Mouse (Mus musculus) heart, postnatal 0 days (tissue): ENCODE results near the gene Ccdc130. TPM values are rescaled to one million over a fixed set of nuclear protein-coding genes. Genes with fewer than 3 reads are reported as not detected.

Experiments
- ATAC-seq: fragments of 200-750 bp; cut with Nextera tagmentation; 2 replicates; pipeline ENCODE4 v1.8.0; 2017; ENCODE audit warnings: low read depth, moderate number of reproducible peaks, moderate library complexity; ENCODE audit not compliant: insufficient read depth
- DNase-seq: peaks from one replicate; pipeline ENCODE4 v3.0.0-alpha.2; 2016; ENCODE audit warnings: low spot score
- H3K27ac ChIP-seq: fragments of 300-500 bp; sonication (generic); 2 replicates; pipeline ENCODE4 v1.5.1; 2014; ENCODE audit warnings: low read depth, mild to moderate bottlenecking
- H3K27me3 ChIP-seq: fragments of 300-500 bp; sonication (generic); 2 replicates; pipeline ENCODE4 v1.6.1; 2014; ENCODE audit warnings: low read length, mixed read lengths; ENCODE audit not compliant: control insufficient read depth, insufficient read depth
- H3K36me3 ChIP-seq: fragments of 300-500 bp; sonication (generic); replicated peaks from 2 replicates; pipeline ENCODE4 v1.6.1; 2014; ENCODE audit warnings: low read length, mixed read lengths; ENCODE audit not compliant: control insufficient read depth, insufficient read depth
- H3K4me1 ChIP-seq: fragments of 300-500 bp; sonication (generic); 2 replicates; pipeline ENCODE4 v1.6.1; 2014; ENCODE audit warnings: antibody characterized with exemption; ENCODE audit not compliant: control insufficient read depth, insufficient read depth
- H3K4me2 ChIP-seq: fragments of 300-500 bp; sonication (generic); 2 replicates; pipeline ENCODE4 v1.6.1; 2014; ENCODE audit warnings: low read depth, mild to moderate bottlenecking, low read length, moderate library complexity
- H3K4me3 ChIP-seq: fragments of 300-500 bp; sonication (generic); 2 replicates; pipeline ENCODE4 v1.5.1; 2014; ENCODE audit warnings: low read depth, low read length
- H3K9ac ChIP-seq: fragments of 300-500 bp; sonication (generic); replicated peaks from 2 replicates; pipeline ENCODE4 v1.6.1; 2014; ENCODE audit warnings: low read depth, low read length, mixed read lengths
- H3K9me3 ChIP-seq: fragments of 300-500 bp; sonication (generic); replicated peaks from 2 replicates; pipeline ENCODE4 v1.6.1; 2016; ENCODE audit warnings: low read length; ENCODE audit not compliant: control insufficient read depth
- CTCF ChIP-seq: IDR thresholded peaks from 2 replicates; pipeline ENCODE4 v1.5.1; 2016; ENCODE audit warnings: antibody characterized with exemption, control low read depth, low read depth
- EP300 ChIP-seq: IDR thresholded peaks from 2 replicates; pipeline ENCODE4 v1.6.1; 2016; ENCODE audit warnings: antibody characterized with exemption, low read depth
- WGBS: fragments of 180-500 bp; shearing (Covaris S2); extraction: QIAGEN DNeasy Blood & Tissue Kit; methylation state at CpG from one replicate; pipeline ENCODE4 v1.1.7; 2014; 5-methylcytosine and 5-hydroxymethylcytosine counted together
- microRNA counts: library from miRNA; unstranded; fragments of <30 nt; microRNA quantifications from one replicate; lab custom pipeline; 2015
- microRNA-seq: library from miRNA; unstranded; fragments of <30 nt; microRNA quantifications from one replicate; pipeline ENCODE4, GENCODE M21; 2016
- polyA plus RNA-seq: library from polyadenylated mRNA; unstranded; fragments of >200 nt; fragmentation: Nextera tagmentation; extraction: Ambion mirVana; gene quantifications from 2 replicates; pipeline ENCODE4 v1.2.1, GENCODE M21; 2015
- total RNA-seq: library from RNA; depleted of rRNA; stranded (reverse); fragments of >200 nt; gene quantifications from 2 replicates; pipeline ENCODE4 v1.2.3, GENCODE M21; 2014; ENCODE audit warnings: low replicate concordance; rRNA removed

Gene Ccdc130
- total and polyA plus RNA-seq, 2 experiments from 2014 or later: 7.0 to 12.7 TPM

- DNase-seq (no peak), ATAC-seq (no peak)
- 89% methylated on average over 31 of the region's 31 CpGs for WGBS
- Histone ChIP-seq H3K4me2 (no peak overlapping the region), H3K4me1 (peaks cover 21% of the 10 kb centered on the region; the same call in 1 of the 2 replicates), H3K27me3 (no peaks in the 10 kb centered on the region), H3K9ac (no peak overlapping the region), H3K27ac (0 out of 2 replicates have a peak overlapping the region, but pooled peaks have one; percentile 63), H3K9me3 (no peaks in the 10 kb centered on the region), H3K4me3 (no peak overlapping the region), H3K36me3 (peaks cover 86% of the 10 kb centered on the region)
- TF ChIP-seq CTCF: no peak
- no peak for TF ChIP-seq EP300
These were observed 58.2 kb downstream of the Ccdc130 start for GRCm38 (mm10) chr8:84211881-84212563.

DNA sequence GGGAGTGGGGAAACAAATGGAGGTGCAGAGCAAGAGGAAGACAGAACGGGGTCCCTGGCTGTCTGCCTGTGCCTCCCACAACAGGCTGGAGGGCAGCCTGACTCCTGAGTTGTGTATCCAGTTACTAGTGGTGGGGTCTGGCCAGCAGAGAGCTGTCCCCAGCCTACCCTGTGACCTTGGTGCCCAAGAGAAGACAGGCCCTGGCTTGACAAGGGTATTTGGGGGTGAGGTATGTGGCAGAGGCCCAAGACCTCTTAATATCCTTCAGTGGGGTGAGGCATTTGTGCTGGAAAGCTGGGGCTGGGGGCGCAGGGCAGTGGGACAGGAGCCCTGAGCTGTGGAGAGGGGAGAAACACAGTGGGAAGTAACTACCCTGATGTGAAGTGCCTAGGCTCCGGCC, 59.0 kb downstream of the Ccdc130 start:
- H3K4me1 ChIP-seq: peaks cover 21% of the 10 kb centered on the region; the same call in 1 of the 2 replicates
- peak overlapping the region; percentile 63 for H3K27ac ChIP-seq
- 47% methylated on average over 3 of the region's 3 CpGs for WGBS
- H3K4me2 ChIP-seq: no peak overlapping the region
- no peak overlapping the region for H3K9ac ChIP-seq
- no peak overlapping the region for H3K4me3 ChIP-seq
- DNase-seq (no peak), ATAC-seq (peak; percentile 54; the same call in 1 of the 2 replicates)
- TF ChIP-seq EP300 (no peak), CTCF (no peak)
- no peaks in the 10 kb centered on the region for H3K27me3 ChIP-seq
- H3K36me3 ChIP-seq: peaks cover 83% of the 10 kb centered on the region
- no peaks in the 10 kb centered on the region for H3K9me3 ChIP-seq

DNA sequence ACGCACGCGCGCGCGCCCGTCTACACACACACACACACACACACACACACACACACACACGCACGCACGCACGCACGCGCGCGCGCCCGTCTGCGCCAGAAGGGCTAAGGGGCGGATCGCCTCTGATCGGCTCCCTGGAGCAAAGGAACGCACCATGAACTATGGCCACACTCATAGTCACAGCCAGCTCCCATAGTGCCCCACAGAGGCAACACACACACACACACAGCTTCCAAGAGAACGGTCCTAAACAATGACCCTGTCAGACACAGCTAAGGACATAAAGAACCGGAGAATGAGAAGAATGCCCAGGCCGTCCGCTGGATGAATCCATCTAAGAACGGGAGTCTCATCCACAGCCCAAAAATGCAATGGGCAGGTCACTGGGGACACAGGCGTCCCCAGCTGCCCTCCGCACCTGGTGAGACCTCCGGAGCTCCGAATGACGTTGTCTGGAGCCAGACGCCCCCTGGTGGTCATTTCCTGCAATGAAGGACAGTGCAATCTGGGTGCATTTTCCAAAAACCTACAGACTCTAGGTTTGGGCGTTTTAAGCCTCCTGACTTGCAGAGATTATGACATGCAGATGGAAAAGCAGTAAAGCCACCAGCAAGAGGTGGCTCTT, 59.9 kb downstream of the Ccdc130 start:
- Histone ChIP-seq H3K36me3 (peaks cover 84% of the 10 kb centered on the region), H3K9me3 (no peaks in the 10 kb centered on the region), H3K4me1 (peaks cover 21% of the 10 kb centered on the region; the same call in 1 of the 2 replicates), H3K9ac (no peak overlapping the region), H3K27ac (peak overlapping the region; percentile 63; the same call in 1 of the 2 replicates), H3K4me3 (no peak overlapping the region), H3K27me3 (no peaks in the 10 kb centered on the region), H3K4me2 (0 out of 2 replicates have a peak overlapping the region, but pooled peaks have one; percentile 10)
- 54% methylated on average over 34 of the region's 34 CpGs for WGBS
- ATAC-seq (peak; percentile 45), DNase-seq (peak; percentile 61)
- TF ChIP-seq CTCF (peak; percentile 87), EP300 (peak; percentile 34; the same call in 1 of the 2 replicates)

DNA sequence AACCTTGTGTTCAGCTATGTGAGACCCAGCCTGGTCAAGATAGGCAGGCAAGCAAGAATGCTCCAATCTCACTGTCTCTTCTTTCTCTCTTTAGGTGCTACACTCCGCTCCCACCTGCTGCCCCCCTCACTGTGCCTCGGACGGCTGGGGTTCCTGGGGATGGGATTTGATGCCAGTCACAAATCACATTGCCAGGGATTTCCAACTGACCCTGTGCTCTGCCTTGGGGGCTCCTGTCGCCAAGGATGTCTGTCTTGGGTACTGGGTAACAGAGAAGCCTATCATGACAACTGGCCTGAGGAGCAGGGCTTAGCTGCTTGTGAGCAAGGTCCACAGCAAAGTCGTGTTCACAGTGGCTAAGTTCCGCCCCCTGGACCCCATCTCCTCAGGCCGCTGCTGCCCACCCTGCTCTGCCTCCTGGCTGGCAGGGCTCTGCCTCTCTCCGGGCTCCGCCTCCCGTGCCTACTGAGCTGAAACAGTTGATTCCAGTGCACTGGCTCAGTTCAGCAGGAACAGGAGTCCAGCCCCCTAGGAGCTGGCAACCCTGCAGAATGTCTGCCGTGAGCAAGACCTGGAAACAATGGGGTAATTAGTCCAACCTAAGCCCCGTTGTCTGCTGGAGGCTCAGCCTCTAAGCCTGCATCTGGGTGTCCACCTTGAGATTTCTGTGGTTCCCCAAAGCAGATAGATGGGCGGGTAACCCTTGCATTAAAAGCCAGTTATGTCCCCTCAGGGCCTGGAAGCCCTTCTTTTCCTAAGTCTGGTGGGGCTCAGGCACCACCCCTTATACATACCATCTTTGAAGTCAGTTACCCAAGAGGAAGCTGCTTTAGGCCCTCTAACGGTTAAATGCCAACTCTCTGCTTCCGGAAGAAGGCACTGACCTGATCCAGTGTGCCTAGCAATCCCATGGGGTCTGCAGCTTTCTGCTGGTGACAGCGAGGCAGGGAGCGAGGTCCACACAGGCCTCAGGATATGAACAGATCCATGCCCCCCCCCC, 61.5 kb downstream of the Ccdc130 start:
- WGBS: 64% methylated on average over 17 of the region's 17 CpGs
- no peak for DNase-seq
- Histone ChIP-seq H3K27ac (peak overlapping the region; percentile 76), H3K4me2 (no peak overlapping the region), H3K4me3 (no peak overlapping the region), H3K4me1 (peaks cover 26% of the 10 kb centered on the region), H3K9me3 (no peaks in the 10 kb centered on the region), H3K27me3 (no peaks in the 10 kb centered on the region), H3K9ac (peak overlapping the region; percentile 8; the same call in 1 of the 2 replicates), H3K36me3 (peaks cover 78% of the 10 kb centered on the region)
- ATAC-seq: no peak
- TF ChIP-seq CTCF (no peak), EP300 (no peak)

- no peaks in the 10 kb centered on the region for H3K9me3 ChIP-seq
- H3K9ac ChIP-seq: peak overlapping the region; percentile 8; the same call in 1 of the 2 replicates
- peak; percentile 70; the same call in 1 of the 2 replicates for TF ChIP-seq EP300
- TF ChIP-seq CTCF: no peak
- H3K4me2 ChIP-seq: peak overlapping the region; percentile 5; the same call in 1 of the 2 replicates
- H3K36me3 ChIP-seq: peaks cover 70% of the 10 kb centered on the region
- peaks cover 30% of the 10 kb centered on the region for H3K4me1 ChIP-seq
- no peaks in the 10 kb centered on the region for H3K27me3 ChIP-seq
- H3K4me3 ChIP-seq: no peak overlapping the region
- peak; percentile 8; the same call in 1 of the 2 replicates for ATAC-seq
- peak overlapping the region; percentile 76 for H3K27ac ChIP-seq
- WGBS: 56% methylated on average over 7 of the region's 7 CpGs
- peak; percentile 75 for DNase-seq
These were observed 62.4 kb downstream of the Ccdc130 start for GRCm38 (mm10) chr8:84207811-84208210.

MicroRNA genes within 50 kb of the gene (microRNA counts, 519-probe panel; counts per million panel counts)
- microRNA mmu-miR-23a (lab: Ali Mortazavi, UCI) (7,323 counts per million, percentile 86 among the panel's probes with 10 or more counts), microRNA mmu-miR-27a (lab: Ali Mortazavi, UCI) (7,771 counts per million, percentile 88 among the panel's probes with 10 or more counts)

Small RNAs within 50 kb of the gene (microRNA-seq; reads per million reads assigned to microRNA genes)
- gene Mir23a: 31,368 reads per million, percentile 98 among the genes with 10 or more reads in this experiment
- not detected for gene Mir24-2
- gene Mir27a: 862 reads per million, percentile 79 among the genes with 10 or more reads in this experiment
- not detected for gene Mir3074-2

Other genes starting within 250 kb of the Ccdc130 start
- not detected in 2 replicates for gene Palm3, start 248.9 kb downstream of the Ccdc130 start, total RNA-seq
- gene Palm3, start 248.9 kb downstream of the Ccdc130 start, polyA plus RNA-seq: 0.33 and 0.41 TPM in 2 replicates
- 3.9 and 5.6 TPM in 2 replicates for gene Il27ra, start 227.8 kb downstream of the Ccdc130 start, total RNA-seq
- gene Il27ra, start 227.8 kb downstream of the Ccdc130 start, polyA plus RNA-seq: 2.6 and 3.6 TPM in 2 replicates
- gene Rln3, start 225.4 kb downstream of the Ccdc130 start, total RNA-seq: not detected in 2 replicates
- gene Rln3, start 225.4 kb downstream of the Ccdc130 start, polyA plus RNA-seq: not detected in 2 replicates
- gene Gm10643, start 205.2 kb downstream of the Ccdc130 start, total RNA-seq: 1.3 and 3.8 TPM in 2 replicates
- gene Gm10643, start 205.2 kb downstream of the Ccdc130 start, polyA plus RNA-seq: 1.0 and 1.7 TPM in 2 replicates
- gene Rfx1, start 203.5 kb downstream of the Ccdc130 start, total RNA-seq: 11.7 and 15.3 TPM in 2 replicates
- 2.3 and 2.4 TPM in 2 replicates for gene Rfx1, start 203.5 kb downstream of the Ccdc130 start, polyA plus RNA-seq
- 16.1 and 29.3 TPM in 2 replicates for gene Dcaf15, start 165.6 kb downstream of the Ccdc130 start, total RNA-seq
- gene Dcaf15, start 165.6 kb downstream of the Ccdc130 start, polyA plus RNA-seq: 2.9 and 3.3 TPM in 2 replicates
- gene Podnl1, start 144.4 kb downstream of the Ccdc130 start, total RNA-seq: not detected in 2 replicates
- 0.04 TPM in 2 replicates for gene Podnl1, start 144.4 kb downstream of the Ccdc130 start, polyA plus RNA-seq
- gene Cc2d1a, start 122.4 kb downstream of the Ccdc130 start, total RNA-seq: 13.1 and 17.1 TPM in 2 replicates
- gene Cc2d1a, start 122.4 kb downstream of the Ccdc130 start, polyA plus RNA-seq: 8.4 and 10.2 TPM in 2 replicates
- 0.43 TPM in 1 of 2 replicates, not detected in the other for gene 4930432K21Rik, start 122.4 kb downstream of the Ccdc130 start, total RNA-seq
- 0.34 and 0.48 TPM in 2 replicates for gene 4930432K21Rik, start 122.4 kb downstream of the Ccdc130 start, polyA plus RNA-seq
- gene Nanos3, start 85.2 kb downstream of the Ccdc130 start, total RNA-seq: 1.4 TPM in 1 of 2 replicates, not detected in the other
- 4.6 and 6.0 TPM in 2 replicates for gene Nanos3, start 85.2 kb downstream of the Ccdc130 start, polyA plus RNA-seq
- gene Zswim4, start 33.3 kb downstream of the Ccdc130 start, total RNA-seq: 23.8 and 31.4 TPM in 2 replicates
- gene Zswim4, start 33.3 kb downstream of the Ccdc130 start, polyA plus RNA-seq: 4.6 and 5.8 TPM in 2 replicates
- gene D8Ertd738e, start 20.7 kb downstream of the Ccdc130 start, total RNA-seq: 90.3 and 93.2 TPM in 2 replicates
- gene D8Ertd738e, start 20.7 kb downstream of the Ccdc130 start, polyA plus RNA-seq: 382 and 414 TPM in 2 replicates
- 25.8 and 74.7 TPM in 2 replicates for gene Mri1, start 13.1 kb downstream of the Ccdc130 start, total RNA-seq
- gene Mri1, start 13.1 kb downstream of the Ccdc130 start, polyA plus RNA-seq: 37.3 and 39.2 TPM in 2 replicates
- gene Cacna1a, start 118.1 kb upstream of the Ccdc130 start, total RNA-seq: 1.3 and 8.6 TPM in 2 replicates
- 4.2 and 4.3 TPM in 2 replicates for gene Cacna1a, start 118.1 kb upstream of the Ccdc130 start, polyA plus RNA-seq